Mouse (Mus musculus) inflammation-experienced regulatory T-cells, adult 6 months (primary cell): ENCODE measurements around the gene Tlk2. TPM values are rescaled to one million over a fixed set of nuclear protein-coding genes. Genes with fewer than 3 reads are reported as not detected.

ENCODE experiments used
- ATAC-seq: one replicate; pipeline ENCODE4 v1.8.0; 2017
- polyA plus RNA-seq, 3 experiments: library from polyadenylated mRNA; unstranded; fragments of 100-300 nt; shearing (Covaris generic); gene quantifications; one replicate each; pipeline ENCODE4 v1.2.1; 2017

Gene Tlk2
- polyA plus RNA-seq, 3 experiments from 2014 or later, result 18.1 to 28.7 (median 20.4) TPM

GRCm38 (mm10) chr11:105164516-105165510 is 13.8 kb upstream of the Tlk2 start:
- no peak for ATAC-seq

GRCm38 (mm10) chr11:105166780-105167179 is 11.8 kb upstream of the Tlk2 start:
- ATAC-seq, result no peak

GRCm38 (mm10) chr11:105179523-105179922 is 916 bp downstream of the Tlk2 start:
- ATAC-seq, result no peak

GRCm38 (mm10) chr11:105180471-105181091 is 2.0 kb downstream of the Tlk2 start:
- peak; percentile 28 for ATAC-seq

- peak; percentile 81 for ATAC-seq
Measured at GRCm38 (mm10) chr11:105181126-105181637, 2.6 kb downstream of the Tlk2 start.

- peak; percentile 14 for ATAC-seq
Measured at GRCm38 (mm10) chr11:105181689-105182460, 3.3 kb downstream of the Tlk2 start.

GRCm38 (mm10) chr11:105182461-105182855 is 3.9 kb downstream of the Tlk2 start:
- ATAC-seq, result no peak

- ATAC-seq, result no peak
Measured at GRCm38 (mm10) chr11:105184678-105185077, 6.1 kb downstream of the Tlk2 start.

GRCm38 (mm10) chr11:105192186-105192585 is 13.6 kb downstream of the Tlk2 start:
- no peak for ATAC-seq

- ATAC-seq, result no peak
Measured at GRCm38 (mm10) chr11:105196893-105197662, 18.5 kb downstream of the Tlk2 start.

- no peak for ATAC-seq
Measured at GRCm38 (mm10) chr11:105202403-105202802, 23.8 kb downstream of the Tlk2 start.

- no peak for ATAC-seq
Measured at GRCm38 (mm10) chr11:105210007-105210406, 31.4 kb downstream of the Tlk2 start.

GRCm38 (mm10) chr11:105214257-105214656 is 35.6 kb downstream of the Tlk2 start:
- ATAC-seq, result no peak

- ATAC-seq, result no peak
Measured at GRCm38 (mm10) chr11:105217771-105218170, 39.2 kb downstream of the Tlk2 start.

- ATAC-seq, result no peak
Measured at GRCm38 (mm10) chr11:105234501-105234900, 55.9 kb downstream of the Tlk2 start.

GRCm38 (mm10) chr11:105240991-105241390 is 62.4 kb downstream of the Tlk2 start:
- ATAC-seq, result no peak

- no peak for ATAC-seq
Measured at GRCm38 (mm10) chr11:105246369-105246768, 67.8 kb downstream of the Tlk2 start.

GRCm38 (mm10) chr11:105246785-105247184 is 68.2 kb downstream of the Tlk2 start:
- ATAC-seq, result no peak

- no peak for ATAC-seq
Measured at GRCm38 (mm10) chr11:105247321-105247720, 68.7 kb downstream of the Tlk2 start.

- no peak for ATAC-seq
Measured at GRCm38 (mm10) chr11:105259733-105260132, 81.1 kb downstream of the Tlk2 start.

GRCm38 (mm10) chr11:105261116-105261515 is 82.5 kb downstream of the Tlk2 start:
- no peak for ATAC-seq
